Mouse (Mus musculus) left cerebral cortex, adult 2 months (tissue): Measurements from ENCODE around the gene Clic6. TPM values are rescaled to one million over a fixed set of nuclear protein-coding genes. Genes with fewer than 3 reads are reported as not detected.
A peak's percentile ranks its signal among the peaks of the same experiment; 100 is the strongest.

Source experiments
- DNase-seq, 2 experiments: peaks; one replicate each; pipeline ENCODE4 v3.0.0; 2021 to 2022; ENCODE audit warnings: low spot score in 2 of 2, mixed read lengths in 1 of 2; ENCODE audit errors: extremely low spot score in 1 of 2
- H3K27ac ChIP-seq: fragments of 200-600 bp; 2 replicates; pipeline ENCODE4 v1.8.1; 2022
- H3K4me3 ChIP-seq: fragments of 200-600 bp; 2 replicates; pipeline ENCODE4 v1.8.1; 2022
- CTCF ChIP-seq: fragments of 200-600 bp; IDR thresholded peaks from 2 replicates; pipeline ENCODE4 v1.8.1; 2022; ENCODE audit warnings: antibody characterized with exemption, mild to moderate bottlenecking, moderate library complexity
- intact Hi-C: fragments of 180-260 bp; cut with DNase I; formaldehyde crosslinking; loops from one replicate; pipeline ENCODE4 v1.15.1; 2025
- total RNA-seq, 2 experiments: library from RNA; stranded (reverse); gene quantifications; 2 replicates each; pipeline ENCODE4 v1.2.3; 2021

Clic6 gene
- total RNA-seq, 2 experiments from 2014 or later: 1.7 to 2.6 TPM

GRCm38 (mm10) chr16:92472898-92473297 is 12.6 kb upstream of the Clic6 start:
- no peak for DNase-seq
- Histone ChIP-seq H3K4me3 (no peak overlapping the region), H3K27ac (no peak overlapping the region)
- TF ChIP-seq CTCF: no peak
- intact Hi-C loops: no loop called here

GRCm38 (mm10) chr16:92475093-92475860 is 10.3 kb upstream of the Clic6 start:
- H3K27ac ChIP-seq: no peak overlapping the region
- H3K4me3 ChIP-seq: no peak overlapping the region
- intact Hi-C loops: no loop called here
- no peak for DNase-seq
- TF ChIP-seq CTCF: no peak

GRCm38 (mm10) chr16:92478561-92479150 is 6.9 kb upstream of the Clic6 start:
- DNase-seq: peak; percentile 64 to 70
- intact Hi-C loops: loop anchor here (1.0 kb wide), 1 partner anchor 137 kb away; no protein-coding TSS in a partner anchor
- peak; percentile 86 for TF ChIP-seq CTCF
- Histone ChIP-seq H3K4me3 (no peak overlapping the region), H3K27ac (no peak overlapping the region)

- no peak for TF ChIP-seq CTCF
- H3K4me3 ChIP-seq: no peak overlapping the region
- intact Hi-C loops: no loop called here
- no peak for DNase-seq
- no peak overlapping the region for H3K27ac ChIP-seq
These were observed 1.6 kb downstream of the Clic6 start for GRCm38 (mm10) chr16:92487086-92487485.

GRCm38 (mm10) chr16:92487489-92487888 is 2.0 kb downstream of the Clic6 start:
- TF ChIP-seq CTCF: peak; percentile 46
- intact Hi-C loops: no loop called here
- no peak overlapping the region for H3K4me3 ChIP-seq
- DNase-seq: no peak
- H3K27ac ChIP-seq: no peak overlapping the region

DNA sequence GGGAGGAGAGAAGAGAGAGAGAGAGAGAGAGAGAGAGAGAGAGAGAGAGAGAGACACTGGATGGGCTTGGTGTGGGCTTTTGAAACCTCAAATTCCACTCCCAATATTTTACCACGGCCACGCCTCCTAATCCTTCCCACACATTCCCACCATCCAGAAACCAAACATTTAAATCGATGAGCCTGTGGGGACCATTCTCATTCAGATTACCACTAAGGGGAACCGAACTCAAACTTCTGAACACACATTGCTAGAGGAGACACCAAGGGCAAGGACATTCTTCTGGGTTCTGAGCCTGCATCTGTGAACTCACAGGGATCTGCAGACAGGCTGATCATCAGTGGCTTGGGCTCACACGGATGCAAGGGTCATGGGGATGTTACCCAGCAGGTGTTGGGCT is 2.9 kb downstream of the Clic6 start:
- Histone ChIP-seq H3K27ac (no peak overlapping the region), H3K4me3 (no peak overlapping the region)
- intact Hi-C loops: no loop called here
- no peak for TF ChIP-seq CTCF
- DNase-seq: no peak

GRCm38 (mm10) chr16:92489356-92489755 is 3.8 kb downstream of the Clic6 start:
- no peak overlapping the region for H3K4me3 ChIP-seq
- intact Hi-C loops: no loop called here
- TF ChIP-seq CTCF: no peak
- DNase-seq: no peak
- H3K27ac ChIP-seq: no peak overlapping the region

DNA sequence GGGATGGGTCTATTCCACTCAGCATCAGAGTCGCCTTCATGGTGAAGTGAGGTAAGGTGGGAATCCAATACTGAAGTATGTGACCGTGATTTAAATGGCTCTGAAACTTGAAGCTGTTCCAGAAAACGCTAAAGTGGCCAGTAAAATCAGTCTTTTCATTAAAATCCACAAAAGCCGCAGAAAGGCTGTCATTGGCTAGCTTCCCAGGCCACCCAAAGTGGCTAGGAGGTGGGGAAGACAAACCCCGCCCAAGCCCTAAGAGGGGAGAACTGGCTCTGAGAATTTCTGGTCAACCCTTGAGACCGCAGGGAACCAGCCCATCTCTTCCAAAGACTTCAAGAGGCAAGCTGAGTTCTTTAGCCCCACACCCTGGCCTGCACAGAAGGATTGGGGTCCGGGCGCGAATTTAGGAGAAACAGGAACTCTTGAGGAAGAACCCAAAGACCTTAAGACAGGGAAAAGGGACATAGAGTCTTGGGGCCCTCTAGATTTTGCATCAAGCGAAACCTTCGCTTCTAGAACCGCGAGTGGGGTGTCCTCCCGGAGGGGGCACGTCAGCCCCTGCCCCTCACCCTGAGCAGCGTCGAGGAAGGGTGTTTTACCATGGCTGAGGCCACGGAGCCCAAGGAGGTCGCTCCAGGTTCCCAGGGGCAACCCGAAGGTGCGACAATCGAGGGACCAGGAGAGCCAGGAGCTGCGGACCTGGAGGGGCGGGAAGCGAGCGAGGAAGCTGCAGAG is 12.5 kb downstream of the Clic6 start:
- DNase-seq: no peak
- Histone ChIP-seq H3K4me3 (peak overlapping the region; percentile 32), H3K27ac (no peak overlapping the region)
- no peak for TF ChIP-seq CTCF
- intact Hi-C loops: no loop called here

GRCm38 (mm10) chr16:92498589-92498981 is 13.0 kb downstream of the Clic6 start:
- DNase-seq: peak in 1 of 2 experiments; percentile 16
- intact Hi-C loops: no loop called here
- H3K4me3 ChIP-seq: peak overlapping the region; percentile 32
- no peak overlapping the region for H3K27ac ChIP-seq
- no peak for TF ChIP-seq CTCF

DNA sequence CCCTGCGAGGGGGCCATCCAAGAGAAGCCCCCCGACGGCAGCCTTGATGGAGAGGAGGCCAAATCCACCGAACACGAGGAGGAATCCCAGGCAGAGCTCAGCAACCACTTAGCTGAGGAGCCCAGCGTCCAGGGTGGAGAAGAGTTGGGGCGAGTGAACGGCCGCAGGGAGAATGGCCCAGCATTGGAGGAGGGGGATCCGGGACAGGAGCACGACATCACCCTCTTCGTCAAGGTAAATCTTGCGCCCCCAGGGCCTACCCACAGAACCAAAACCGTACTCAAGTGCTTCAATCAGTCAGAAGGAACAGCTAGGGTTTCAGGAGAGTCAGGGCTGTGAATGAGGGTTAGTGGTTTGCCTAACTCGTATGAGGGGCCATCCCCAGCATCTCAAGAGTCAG is 13.8 kb downstream of the Clic6 start:
- no peak for TF ChIP-seq CTCF
- no peak for DNase-seq
- H3K4me3 ChIP-seq: no peak overlapping the region
- no peak overlapping the region for H3K27ac ChIP-seq
- intact Hi-C loops: no loop called here

GRCm38 (mm10) chr16:92500534-92500933 is 15.0 kb downstream of the Clic6 start:
- no peak for TF ChIP-seq CTCF
- intact Hi-C loops: no loop called here

DNA sequence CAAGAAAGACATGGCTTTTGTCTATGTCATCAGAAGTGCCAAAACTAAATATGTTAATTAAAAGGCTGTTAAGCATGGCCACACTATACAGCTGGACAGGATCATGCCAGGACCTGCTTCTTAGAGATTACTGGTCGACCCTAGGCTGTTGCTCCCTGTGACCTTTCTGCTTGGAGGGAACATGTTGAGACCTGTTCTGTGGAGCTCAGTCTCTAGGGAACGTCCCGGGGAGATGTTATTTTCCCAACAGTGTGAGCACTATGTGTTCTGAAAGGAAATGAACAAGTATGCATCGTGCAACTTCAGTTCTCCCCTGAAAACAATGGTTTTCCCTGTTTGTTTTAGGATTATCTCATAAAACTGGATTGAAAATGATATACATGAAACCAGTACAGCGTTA is 17.6 kb downstream of the Clic6 start:
- intact Hi-C loops: no loop called here
- H3K4me3 ChIP-seq: no peak overlapping the region
- no peak for TF ChIP-seq CTCF
- DNase-seq: no peak
- no peak overlapping the region for H3K27ac ChIP-seq

More at GRCm38 (mm10) chr16:92500534-92500933, 15.0 kb downstream of the Clic6 start:
- Histone ChIP-seq H3K4me3 (no peak overlapping the region), H3K27ac (no peak overlapping the region)
- no peak for DNase-seq
